Mouse (Mus musculus) brain, embryonic 14.5 days (tissue): ENCODE results near the gene Atxn1. TPM values are rescaled to one million over a fixed set of nuclear protein-coding genes. Genes with fewer than 3 reads are reported as not detected.

Experiments
- DNase-seq: peaks from one replicate; pipeline ENCODE4 v3.0.0-alpha.2; 2011; ENCODE audit warnings: low read depth
- CTCF ChIP-seq: fragments of 200-500 bp; IDR thresholded peaks from 2 replicates; pipeline ENCODE4 v1.5.1; 2012; ENCODE audit warnings: inconsistent platforms, mild to moderate bottlenecking, moderate library complexity, borderline replicate concordance; ENCODE audit not compliant: insufficient read depth, insufficient read length; ENCODE audit errors: extremely low read depth
- POLR2A ChIP-seq: fragments of 200-500 bp; IDR thresholded peaks from 2 replicates; pipeline ENCODE4 v1.6.1; 2012; ENCODE audit warnings: mild to moderate bottlenecking, inconsistent platforms, borderline replicate concordance; ENCODE audit not compliant: poor library complexity, insufficient read depth, insufficient read length, severe bottlenecking; ENCODE audit errors: extremely low read depth
- polyA plus RNA-seq: library from polyadenylated mRNA; depleted of rRNA; stranded (reverse); fragments of >200 nt; gene quantifications from 2 replicates; pipeline ENCODE4 v1.2.3, GENCODE M21; 2012

Atxn1 gene
- polyA plus RNA-seq, 1 experiment = 11.0 TPM

GRCm38 (mm10) chr13:45617988-45618387 lies 346.8 kb downstream of the Atxn1 start:
- no peak for DNase-seq

DNA sequence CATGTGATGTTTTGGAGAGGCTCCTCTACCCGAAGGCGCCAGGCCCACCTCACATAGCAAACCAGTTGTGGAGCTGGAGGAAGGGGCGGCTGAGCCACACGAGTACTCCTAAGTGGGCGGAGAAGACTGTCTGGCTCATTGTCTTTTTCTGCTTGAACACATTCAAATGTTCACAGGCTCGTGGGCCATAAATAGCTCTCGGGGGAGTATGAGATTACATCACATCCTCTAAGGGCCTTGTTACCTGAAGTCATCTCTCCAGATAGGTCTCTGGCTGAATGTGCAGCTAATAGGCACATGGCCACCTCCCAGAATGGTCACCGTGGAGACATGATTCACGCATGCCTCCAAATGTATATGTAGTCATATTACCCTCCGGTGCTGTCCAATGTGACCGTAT lies 350.0 kb downstream of the Atxn1 start:
- TF ChIP-seq CTCF = no peak
- TF ChIP-seq POLR2A = no peak
- peak; percentile 39 for DNase-seq

More at GRCm38 (mm10) chr13:45617988-45618387, 346.8 kb downstream of the Atxn1 start:
- TF ChIP-seq CTCF = no peak
- no peak for TF ChIP-seq POLR2A

DNA sequence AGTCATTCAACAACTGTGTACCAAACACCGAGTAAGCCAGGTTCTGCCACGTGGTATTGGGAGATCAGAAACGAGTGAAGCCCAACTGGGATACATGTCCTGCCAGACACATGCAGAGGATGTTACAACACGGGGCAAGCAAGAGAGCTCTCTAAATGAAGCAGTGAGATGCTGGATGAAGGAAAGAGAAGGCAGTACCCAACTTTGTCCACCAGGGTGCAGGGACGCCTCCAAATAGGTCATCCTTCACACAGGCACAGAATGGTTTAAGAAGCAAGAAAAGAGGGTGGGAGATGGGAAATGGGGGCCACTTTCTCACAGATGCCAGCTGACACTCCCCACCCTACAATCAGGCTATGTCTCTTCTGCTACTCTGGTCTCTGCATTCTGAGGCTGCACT lies 351.5 kb downstream of the Atxn1 start:
- TF ChIP-seq CTCF = peak; percentile 83
- TF ChIP-seq POLR2A = no peak
- DNase-seq = peak; percentile 62

GRCm38 (mm10) chr13:45611554-45611953 lies 353.3 kb downstream of the Atxn1 start:
- no peak for DNase-seq
- no peak for TF ChIP-seq CTCF
- no peak for TF ChIP-seq POLR2A

DNA sequence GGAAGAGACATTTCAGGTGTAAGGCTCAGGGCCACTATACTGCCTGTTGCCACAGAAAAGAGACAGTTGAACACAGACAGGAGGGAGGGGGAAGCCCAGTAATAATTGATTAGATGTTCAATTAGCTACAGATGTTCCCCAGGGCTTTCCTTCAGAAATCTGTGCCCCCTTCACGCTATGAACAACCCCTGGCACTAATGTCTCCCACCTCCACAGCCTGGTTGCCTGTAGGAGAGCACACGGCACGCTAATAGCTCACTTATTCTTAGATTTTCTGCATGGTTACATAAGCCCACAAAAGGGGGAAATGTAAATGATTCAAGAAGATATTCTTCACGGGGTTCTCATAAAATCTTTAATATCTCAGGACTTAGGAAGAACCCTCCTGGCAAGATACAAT lies 355.3 kb downstream of the Atxn1 start:
- DNase-seq = peak; percentile 36
- TF ChIP-seq POLR2A = no peak
- TF ChIP-seq CTCF = no peak

DNA sequence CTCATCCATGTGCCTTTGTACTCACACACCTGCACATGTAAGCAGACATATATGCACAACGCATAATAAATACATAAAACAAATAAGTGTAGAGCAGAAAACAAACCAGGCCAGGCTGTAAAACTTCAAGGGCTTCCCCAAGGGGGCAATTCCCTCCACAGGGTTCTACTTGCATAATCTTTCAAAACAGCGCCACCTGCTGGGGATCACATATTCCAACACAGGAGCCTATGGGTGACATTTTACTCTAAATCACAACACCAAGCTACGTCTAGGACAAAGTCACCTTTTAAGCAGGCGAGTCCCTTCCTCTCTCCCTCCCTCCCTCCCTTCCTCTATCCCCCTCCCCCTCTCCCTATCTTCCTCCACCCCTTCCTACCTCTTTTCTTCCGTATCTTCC lies 356.2 kb downstream of the Atxn1 start:
- TF ChIP-seq POLR2A (no peak), CTCF (no peak)
- DNase-seq = no peak

DNA sequence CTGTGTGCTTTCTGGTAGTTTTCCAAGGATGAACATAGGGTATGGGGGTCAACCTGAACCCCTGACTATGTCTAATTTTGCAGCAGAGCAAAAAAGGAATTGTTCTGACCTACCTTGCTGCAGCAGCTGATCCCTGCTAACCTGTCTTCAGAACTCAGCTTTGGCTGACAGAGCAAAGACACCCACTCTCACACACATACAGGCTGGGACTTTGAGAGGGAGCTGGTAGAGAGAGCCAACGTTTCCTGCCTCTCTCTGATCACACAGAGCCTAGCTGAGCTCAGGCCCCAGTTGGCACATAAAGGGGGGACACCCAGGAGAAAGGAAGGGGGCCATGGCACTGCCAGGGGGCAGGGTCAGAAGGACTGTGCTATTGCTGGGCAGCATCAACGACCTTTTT lies 356.9 kb downstream of the Atxn1 start:
- TF ChIP-seq POLR2A (no peak), CTCF (no peak)

GRCm38 (mm10) chr13:45603636-45604035 lies 361.2 kb downstream of the Atxn1 start:
- no peak for DNase-seq
- TF ChIP-seq CTCF (no peak), POLR2A (no peak)

More for the DNA sequence above, 356.9 kb downstream of the Atxn1 start:
- DNase-seq = no peak

DNA sequence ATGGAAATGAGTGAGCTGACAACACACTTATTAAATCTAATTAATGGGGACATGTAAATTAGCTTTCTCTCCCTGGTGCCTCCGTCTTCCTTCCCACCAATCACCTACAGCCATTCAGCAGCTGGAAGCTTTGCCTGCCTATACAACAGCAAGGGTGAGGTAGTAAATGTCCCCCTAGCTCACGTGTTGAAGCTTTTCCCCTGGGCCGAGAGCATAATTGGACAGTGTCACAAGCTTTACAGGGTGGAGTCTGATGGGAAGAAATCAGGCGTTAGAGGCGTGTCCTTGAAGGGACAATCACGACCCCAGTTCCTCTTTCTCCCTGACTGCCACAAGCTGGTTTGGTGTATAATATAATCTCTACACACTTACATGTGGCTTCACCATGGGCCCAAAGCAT lies 364.4 kb downstream of the Atxn1 start:
- no peak for TF ChIP-seq CTCF
- DNase-seq = peak; percentile 80

DNA sequence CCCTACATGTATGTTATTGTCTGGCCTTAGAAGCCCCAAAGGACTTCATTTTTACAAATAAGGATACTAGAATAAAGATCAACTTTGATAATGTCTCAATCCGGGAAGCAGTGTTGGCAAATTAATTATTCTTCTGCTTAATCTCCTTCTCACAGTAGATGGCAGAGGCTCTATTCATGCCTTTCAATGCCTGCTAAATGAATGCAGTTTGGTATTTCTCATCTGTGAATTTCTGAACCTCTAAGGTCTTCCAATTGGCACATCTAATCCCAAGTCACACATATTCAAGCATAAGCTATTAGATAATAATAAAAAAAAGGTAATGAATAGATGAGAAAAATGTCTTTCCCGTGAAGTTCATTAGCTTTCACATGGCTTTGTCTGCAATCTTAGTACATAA lies 365.0 kb downstream of the Atxn1 start:
- TF ChIP-seq POLR2A = no peak
- no peak for TF ChIP-seq CTCF
- DNase-seq = peak; percentile 60

DNA sequence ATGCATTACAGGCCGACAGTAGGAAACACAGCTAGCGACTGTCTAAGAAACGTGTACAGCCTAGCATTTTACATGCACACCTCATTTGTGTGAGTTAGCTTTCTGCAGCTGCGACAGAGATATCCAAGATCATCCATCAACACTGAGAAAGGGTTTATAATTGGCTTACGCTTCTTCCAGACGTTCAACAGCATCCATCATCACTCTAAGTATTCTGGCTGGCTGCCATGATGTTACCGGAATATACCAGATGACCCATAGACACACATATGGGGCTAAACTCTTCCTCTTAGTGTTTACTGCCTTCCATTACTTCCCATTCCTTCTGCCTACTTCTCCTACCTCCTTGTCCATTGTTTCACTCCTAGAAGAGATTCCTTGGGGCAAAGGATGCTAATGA lies 369.4 kb downstream of the Atxn1 start:
- peak; percentile 38 for DNase-seq
- TF ChIP-seq POLR2A (no peak), CTCF (no peak)

DNA sequence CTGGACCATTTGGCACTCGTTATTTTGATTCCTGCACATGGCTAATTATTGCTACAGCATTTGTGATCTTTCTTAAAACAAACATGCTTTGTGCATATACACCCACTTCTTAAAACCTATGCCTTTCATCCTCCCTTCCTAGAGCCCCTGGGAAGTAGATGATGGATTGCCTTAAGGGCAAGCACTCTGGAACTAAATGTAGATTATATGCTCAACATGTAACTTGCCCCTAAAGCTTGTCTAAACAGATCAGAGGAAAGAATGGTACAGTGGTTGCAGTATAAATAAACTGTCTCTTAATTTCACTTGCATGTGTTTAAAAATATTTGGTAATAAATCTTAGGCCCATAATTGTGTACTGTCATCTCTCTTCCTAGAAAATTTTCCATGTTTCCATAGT lies 370.9 kb downstream of the Atxn1 start:
- no peak for DNase-seq
- TF ChIP-seq CTCF = no peak
- TF ChIP-seq POLR2A = no peak

GRCm38 (mm10) chr13:45590898-45591297 lies 373.9 kb downstream of the Atxn1 start:
- DNase-seq = no peak
- TF ChIP-seq CTCF (no peak), POLR2A (no peak)
